Mouse (Mus musculus): ENCODE results near the gene Grik4.

GRCm38 (mm10) chr9:42764823-42765560 is 179.3 kb downstream of the Grik4 start:
- TF ChIP-seq CTCF (IDR thresholded peaks at IDR 0.05; ENCODE audit: low read depth, low read length) (no peak), POLR2A (IDR thresholded peaks at IDR 0.05; ENCODE audit: extremely low read depth, insufficient read depth, low read length) (no peak)

Measured in liver, adult 2 months (tissue).